Mouse (Mus musculus) monocyte, adult 5-6 weeks (primary cell): ENCODE data around the gene Sbds. TPM values are rescaled to one million over a fixed set of nuclear protein-coding genes. Genes with fewer than 3 reads are reported as not detected.
A peak's percentile ranks its signal among the peaks of the same experiment; 100 is the strongest.

Experiments used
- ATAC-seq: fragments of 153-309, 156-312 bp; replicated peaks from 2 replicates; pipeline ENCODE4 v1.8.0; 2017; ENCODE audit warnings: mild to moderate bottlenecking; ENCODE audit not compliant: low TSS enrichment, insufficient number of reproducible peaks, severe bottlenecking, poor library complexity, low FRiP score
- total RNA-seq: library from RNA; stranded (forward); fragments of 200-1000, 200-491, 200-594 nt; gene quantifications from 3 replicates; pipeline ENCODE4 v1.2.3, GENCODE M21; 2017

Gene Sbds
- 123 to 159 TPM (median 156 TPM) in 3 replicates for total RNA-seq

- peak; percentile 87 for ATAC-seq
Measured at GRCm38 (mm10) chr5:130255017-130255720, at the start of gene Sbds, which contains the start of gene Tyw1. TSS of gene Sbds (minus strand) at chr5:130255530. TSS of gene Tyw1 (plus strand) at chr5:130255619.

GRCm38 (mm10) chr5:130303611-130304010 is 48.3 kb upstream of the Sbds start:
- no peak for ATAC-seq

GRCm38 (mm10) chr5:130299526-130299925 is 44.2 kb upstream of the Sbds start:
- no peak for ATAC-seq

- no peak for ATAC-seq
Measured at GRCm38 (mm10) chr5:130298831-130299460, 43.6 kb upstream of the Sbds start.

- no peak for ATAC-seq
Measured at GRCm38 (mm10) chr5:130296071-130296470, 40.7 kb upstream of the Sbds start.

- no peak for ATAC-seq
Measured at GRCm38 (mm10) chr5:130294598-130294997, 39.3 kb upstream of the Sbds start.

- no peak for ATAC-seq
Measured at GRCm38 (mm10) chr5:130293941-130294340, 38.6 kb upstream of the Sbds start.

- no peak for ATAC-seq
Measured at GRCm38 (mm10) chr5:130292976-130293375, 37.6 kb upstream of the Sbds start.

- no peak for ATAC-seq
Measured at GRCm38 (mm10) chr5:130290775-130291174, 35.4 kb upstream of the Sbds start.

GRCm38 (mm10) chr5:130290242-130290641 is 34.9 kb upstream of the Sbds start:
- ATAC-seq, result no peak

- ATAC-seq, result no peak
Measured at GRCm38 (mm10) chr5:130288106-130288505, 32.8 kb upstream of the Sbds start.

GRCm38 (mm10) chr5:130283079-130283732 is 27.9 kb upstream of the Sbds start:
- peak; percentile 61 for ATAC-seq

GRCm38 (mm10) chr5:130278011-130278472 is 22.7 kb upstream of the Sbds start:
- peak; percentile 68 for ATAC-seq

GRCm38 (mm10) chr5:130275509-130275908 is 20.2 kb upstream of the Sbds start:
- no peak for ATAC-seq

GRCm38 (mm10) chr5:130273046-130273445 is 17.7 kb upstream of the Sbds start:
- ATAC-seq, result no peak

- no peak for ATAC-seq
Measured at GRCm38 (mm10) chr5:130272344-130272743, 17.0 kb upstream of the Sbds start.

- no peak for ATAC-seq
Measured at GRCm38 (mm10) chr5:130268976-130269375, 13.6 kb upstream of the Sbds start.

- no peak for ATAC-seq
Measured at GRCm38 (mm10) chr5:130267316-130267715, 12.0 kb upstream of the Sbds start.

- no peak for ATAC-seq
Measured at GRCm38 (mm10) chr5:130266651-130267050, 11.3 kb upstream of the Sbds start.
